Mouse (Mus musculus): Measurements from ENCODE around the gene Plk5.

- TF ChIP-seq CTCF (conservative IDR thresholded peaks at IDR 0.05; ENCODE audit: insufficient read depth, insufficient read length, low read depth, low read length) (0 out of 2 replicates have a peak, but pooled peaks have one; percentile 4), POLR2A (IDR thresholded peaks at IDR 0.05; ENCODE audit: low read depth, low read length) (no peak)
Measured at GRCm38 (mm10) chr10:80398719-80399190, 42.5 kb downstream of the Plk5 start.
